Mouse (Mus musculus) hindbrain, embryonic 15.5 days (tissue): ENCODE data around the gene Cgas. TPM values are rescaled to one million over a fixed set of nuclear protein-coding genes. Genes with fewer than 3 reads are reported as not detected.
"Not testable (repeated sequence)": the region's sequence is repeated elsewhere in the genome, so short reads cannot be mapped to it uniquely, and the experiment has no call there.

Experiments
- ATAC-seq: fragments of 200-750 bp; cut with Nextera tagmentation; 2 replicates; pipeline ENCODE4 v1.8.0; 2017; ENCODE audit warnings: low read depth, moderate number of reproducible peaks, moderate TSS enrichment; ENCODE audit not compliant: low FRiP score
- H3K27ac ChIP-seq: fragments of 300-500 bp; sonication (generic); replicated peaks from 2 replicates; pipeline ENCODE4 v1.5.1; 2015; ENCODE audit warnings: mild to moderate bottlenecking, inconsistent platforms
- H3K27me3 ChIP-seq: fragments of 300-500 bp; sonication (generic); 2 replicates; pipeline ENCODE4 v1.6.1; 2015; ENCODE audit warnings: control low read depth, inconsistent platforms
- H3K36me3 ChIP-seq: fragments of 300-500 bp; sonication (generic); 2 replicates; pipeline ENCODE4 v1.6.1; 2015; ENCODE audit warnings: control low read depth, inconsistent platforms
- H3K4me1 ChIP-seq: fragments of 300-500 bp; sonication (generic); replicated peaks from 2 replicates; pipeline ENCODE4 v1.6.1; 2015; ENCODE audit warnings: control low read depth, inconsistent platforms
- H3K4me2 ChIP-seq: fragments of 300-500 bp; sonication (generic); 2 replicates; pipeline ENCODE4 v1.6.1; 2015; ENCODE audit warnings: moderate library complexity, mild to moderate bottlenecking, inconsistent platforms
- H3K4me3 ChIP-seq: fragments of 300-500 bp; sonication (generic); 2 replicates; pipeline ENCODE4 v1.5.1; 2015; ENCODE audit warnings: mild to moderate bottlenecking, inconsistent platforms
- H3K9ac ChIP-seq: fragments of 300-500 bp; sonication (generic); 2 replicates; pipeline ENCODE4 v1.6.1; 2015; ENCODE audit warnings: inconsistent platforms
- H3K9me3 ChIP-seq: fragments of 300-500 bp; sonication (generic); 2 replicates; pipeline ENCODE4 v1.6.1; 2016; ENCODE audit warnings: control low read depth, inconsistent platforms
- WGBS: fragments of 180-500 bp; shearing (Covaris S2); methylation state at CpG from one replicate; pipeline ENCODE4 v1.1.7; 2015; 5-methylcytosine and 5-hydroxymethylcytosine counted together
- polyA plus RNA-seq: library from polyadenylated mRNA; unstranded; fragments of >200 nt; fragmentation: Nextera tagmentation; extraction: Ambion mirVana; gene quantifications from 2 replicates; pipeline ENCODE4 v1.2.1, GENCODE M21; 2015

Gene Cgas
- polyA plus RNA-seq, result 0.58 and 0.80 TPM in 2 replicates

DNA sequence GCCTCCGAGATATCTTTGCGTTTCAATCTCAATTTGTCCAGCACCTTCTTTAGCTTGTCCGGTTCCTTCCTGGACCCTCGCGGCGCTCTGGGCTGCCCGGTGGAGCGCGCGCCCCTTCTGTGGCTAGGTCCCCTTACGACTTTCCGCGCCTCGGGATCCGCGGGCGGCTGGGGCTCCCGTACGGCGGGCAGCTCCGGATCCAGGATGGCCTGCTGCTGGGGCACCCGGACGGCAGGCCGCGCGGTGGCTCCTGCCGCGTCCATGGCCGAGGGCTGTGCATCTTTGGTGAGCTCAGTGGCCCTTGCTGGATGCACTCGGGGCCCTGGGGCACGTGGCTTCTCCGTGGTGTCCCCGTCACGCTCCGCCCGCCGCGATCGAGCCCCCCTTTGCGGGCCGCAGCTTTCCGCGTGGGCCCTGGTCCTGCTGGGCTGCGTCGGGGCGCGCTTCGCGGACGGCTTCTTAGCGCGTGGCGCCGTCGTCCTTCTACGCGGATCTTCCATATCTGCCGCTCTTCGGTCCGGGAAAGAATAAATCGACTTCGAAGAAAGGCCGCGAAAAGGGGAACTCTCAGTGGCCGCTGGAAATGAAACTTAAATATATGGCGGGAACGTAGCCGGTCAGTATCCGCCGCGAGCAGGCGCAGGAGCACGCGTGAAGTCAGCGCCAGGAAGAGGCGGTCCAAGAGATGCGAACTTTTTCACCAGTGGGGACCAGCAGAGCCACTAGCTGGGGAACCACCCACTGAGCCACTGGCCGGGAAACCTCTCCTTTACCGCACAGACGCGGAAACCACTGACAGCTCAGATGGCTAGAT lies at the start of gene Cgas:
Gene Cgas (minus strand): TSS at position 659 of the 814 bp plus-strand sequence.
- Histone ChIP-seq H3K27me3 (peaks cover 72% of the 10 kb centered on the region), H3K4me1 (peaks cover 11% of the 10 kb centered on the region), H3K36me3 (no peaks in the 10 kb centered on the region), H3K9ac (0 out of 2 replicates have a peak within 1 kb of the TSS, but pooled peaks have one; percentile 12), H3K4me3 (peak within 1 kb of the TSS; percentile 43), H3K9me3 (no peaks in the 10 kb centered on the region), H3K27ac (no peak within 1 kb of the TSS), H3K4me2 (peak within 1 kb of the TSS; percentile 70)
- peak; percentile 49; the same call in 1 of the 2 replicates for ATAC-seq
- WGBS, result under 1% methylated on average over 81 of the region's 81 CpGs

DNA sequence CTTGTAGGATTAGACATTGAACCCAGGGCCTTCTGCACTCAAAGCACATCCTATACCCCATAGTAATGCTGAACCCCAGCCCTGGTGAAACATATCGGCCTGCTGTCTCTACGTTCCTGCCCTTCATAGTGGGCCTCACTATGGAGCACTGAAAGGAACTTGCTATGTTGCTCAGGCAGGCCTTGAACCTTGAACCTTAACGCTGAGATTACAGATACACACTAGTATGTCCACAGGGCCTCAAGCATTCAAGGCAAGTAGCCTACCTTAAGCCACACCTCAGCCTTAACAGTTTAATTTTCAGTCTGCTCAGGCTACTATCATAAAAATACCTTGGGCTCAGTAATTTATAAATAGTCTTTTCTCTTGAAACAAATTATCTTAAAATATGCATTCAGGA lies 49.2 kb upstream of the Cgas start:
- 91% methylated on average over 3 of the region's 3 CpGs for WGBS
- H3K27ac ChIP-seq, result no peak overlapping the region
- no peak overlapping the region for H3K4me2 ChIP-seq
- no peak for ATAC-seq
- H3K36me3 ChIP-seq, result no peaks in the 10 kb centered on the region
- no peaks in the 10 kb centered on the region for H3K9me3 ChIP-seq
- no peak overlapping the region for H3K4me3 ChIP-seq
- H3K27me3 ChIP-seq, result no peaks in the 10 kb centered on the region
- H3K4me1 ChIP-seq, result peaks cover 9% of the 10 kb centered on the region
- no peak overlapping the region for H3K9ac ChIP-seq

DNA sequence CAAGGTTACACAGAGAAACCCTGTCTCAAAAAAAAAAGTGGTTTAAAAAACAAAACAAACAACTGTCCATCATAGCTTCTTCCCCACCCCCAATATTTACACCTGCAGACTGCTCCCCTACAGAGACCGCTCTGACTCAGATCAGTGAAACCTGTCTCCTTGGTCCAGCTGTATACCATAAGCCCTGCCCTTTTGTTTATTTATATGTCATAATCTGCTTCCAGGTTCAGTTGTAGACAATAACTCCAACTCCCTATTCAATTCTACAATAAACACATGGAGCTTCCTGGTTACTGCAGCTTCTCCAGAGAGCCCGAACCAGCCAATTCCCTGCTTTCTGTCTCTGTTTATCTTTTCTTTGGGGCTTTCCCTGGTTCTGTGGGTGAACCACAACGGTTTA lies 48.1 kb upstream of the Cgas start:
- Histone ChIP-seq H3K4me3 (no peak overlapping the region), H3K4me1 (peaks cover 9% of the 10 kb centered on the region), H3K27me3 (no peaks in the 10 kb centered on the region), H3K27ac (no peak overlapping the region), H3K9me3 (no peaks in the 10 kb centered on the region), H3K9ac (no peak overlapping the region), H3K36me3 (no peaks in the 10 kb centered on the region), H3K4me2 (no peak overlapping the region)
- no peak for ATAC-seq
- 89% methylated on average over 3 of the region's 3 CpGs for WGBS

DNA sequence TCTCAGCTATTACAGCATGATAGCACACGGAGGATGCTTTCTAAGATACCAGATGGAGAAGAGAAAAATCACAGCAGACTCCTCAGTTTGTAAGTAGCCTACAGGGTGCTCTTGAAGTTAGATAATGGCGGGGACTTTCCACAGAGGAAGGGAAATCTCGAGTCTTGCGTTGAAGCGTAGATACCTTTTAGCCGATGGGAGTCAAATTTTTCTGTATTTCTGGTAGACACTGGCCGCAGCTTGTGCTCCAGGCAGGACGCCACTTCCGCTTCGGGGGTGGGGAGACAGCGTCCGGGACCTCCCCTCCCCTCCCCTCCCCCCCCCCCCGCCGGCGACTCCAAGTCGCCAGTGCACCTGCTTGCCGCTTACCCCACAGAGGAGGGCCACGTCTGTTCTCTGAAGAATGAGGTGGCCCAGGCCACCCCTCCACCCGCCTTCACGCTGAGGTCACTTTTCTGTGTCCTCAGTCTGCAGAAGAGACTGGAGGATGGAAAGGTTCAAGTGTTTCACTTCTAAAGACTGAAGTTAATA lies 45.9 kb upstream of the Cgas start, which contains the start of gene Eef1a1:
Gene Eef1a1 (minus strand): TSS at position 262 of the 531 bp plus-strand sequence.
- Histone ChIP-seq H3K27me3 (no peaks in the 10 kb centered on the region), H3K4me2 (peak within 1 kb of the TSS; percentile 75), H3K36me3 (no peaks in the 10 kb centered on the region), H3K9me3 (no peaks in the 10 kb centered on the region), H3K4me3 (peak within 1 kb of the TSS; percentile 41), H3K9ac (peak within 1 kb of the TSS; percentile 40), H3K27ac (peak within 1 kb of the TSS; percentile 62; the same call in 1 of the 2 replicates), H3K4me1 (peaks cover 9% of the 10 kb centered on the region)
- under 1% methylated on average over 19 of the region's 20 CpGs for WGBS
- ATAC-seq, result peak; percentile 68; the same call in 1 of the 2 replicates

DNA sequence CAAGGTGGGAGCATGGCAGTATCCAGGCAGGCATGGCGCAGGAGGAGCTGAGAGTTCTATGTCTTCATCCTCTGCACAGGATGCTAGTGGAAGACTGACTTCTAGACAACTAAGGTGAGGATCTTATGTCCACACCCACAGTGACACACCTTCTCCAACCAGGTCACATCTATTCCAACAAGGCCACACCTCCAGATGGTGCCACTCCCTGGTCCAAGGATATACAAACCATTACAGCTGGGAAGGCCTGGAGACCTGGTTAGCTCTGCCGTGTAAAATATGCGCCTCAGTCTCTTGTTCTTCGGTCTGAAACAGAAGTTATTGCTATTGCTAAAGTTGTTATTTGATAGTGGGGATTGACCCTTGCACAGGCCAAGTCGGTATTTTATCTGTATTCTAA lies 45.0 kb upstream of the Cgas start:
- not testable (repeated sequence) for H3K4me3 ChIP-seq, H3K4me1 ChIP-seq, H3K9ac ChIP-seq, H3K4me2 ChIP-seq, ATAC-seq, H3K36me3 ChIP-seq, H3K27me3 ChIP-seq, H3K27ac ChIP-seq, H3K9me3 ChIP-seq
- WGBS, result 96% methylated on average over 5 of the region's 5 CpGs

DNA sequence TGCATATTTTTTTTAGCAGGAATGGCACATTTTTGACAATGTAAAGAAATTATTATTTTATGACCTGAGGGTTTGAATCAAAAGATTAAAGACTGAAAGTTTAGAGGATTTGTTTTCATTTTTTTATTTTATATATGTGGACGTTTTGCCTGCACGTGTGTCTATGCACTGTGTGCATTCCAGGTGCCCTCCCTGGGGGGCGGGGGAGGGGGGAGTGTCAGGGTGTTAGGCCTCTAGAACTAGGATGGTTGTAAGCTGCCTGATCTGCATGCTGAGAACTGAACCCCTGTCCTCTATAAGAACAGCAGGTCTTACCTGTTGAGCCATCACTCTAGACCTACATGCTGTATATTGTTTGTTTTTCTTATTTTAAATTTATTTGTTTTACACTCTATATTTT lies 41.6 kb upstream of the Cgas start:
- H3K4me3 ChIP-seq, result no peak overlapping the region
- peaks cover 19% of the 10 kb centered on the region for H3K4me1 ChIP-seq
- 89% methylated on average over 3 of the region's 3 CpGs for WGBS
- no peaks in the 10 kb centered on the region for H3K9me3 ChIP-seq
- H3K36me3 ChIP-seq, result no peaks in the 10 kb centered on the region; the same call in 1 of the 2 replicates
- H3K27ac ChIP-seq, result no peak overlapping the region
- ATAC-seq, result no peak
- no peak overlapping the region for H3K9ac ChIP-seq
- no peaks in the 10 kb centered on the region for H3K27me3 ChIP-seq
- H3K4me2 ChIP-seq, result no peak overlapping the region

- Histone ChIP-seq H3K27me3 (no peaks in the 10 kb centered on the region), H3K9ac (peak overlapping the region; percentile 59), H3K4me2 (peak overlapping the region; percentile 54), H3K9me3 (no peaks in the 10 kb centered on the region), H3K36me3 (peaks cover 18% of the 10 kb centered on the region), H3K4me3 (peak overlapping the region; percentile 88), H3K27ac (peak overlapping the region; percentile 96), H3K4me1 (peaks cover 31% of the 10 kb centered on the region)
- WGBS, result 4% methylated on average over 3 of the region's 3 CpGs
- ATAC-seq, result no peak
Measured at GRCm38 (mm10) chr9:78482386-78482785, 39.3 kb upstream of the Cgas start.

- Histone ChIP-seq H3K9ac (peak overlapping the region; percentile 100), H3K4me2 (peak overlapping the region; percentile 80), H3K27ac (peak overlapping the region; percentile 96), H3K4me3 (peak overlapping the region; percentile 88), H3K4me1 (peaks cover 37% of the 10 kb centered on the region), H3K9me3 (no peaks in the 10 kb centered on the region), H3K27me3 (no peaks in the 10 kb centered on the region), H3K36me3 (peaks cover 25% of the 10 kb centered on the region)
- WGBS, result 2% methylated on average over 76 of the region's 77 CpGs
- peak; percentile 99 for ATAC-seq
Measured at GRCm38 (mm10) chr9:78481423-78482331, 38.6 kb upstream of the Cgas start.

DNA sequence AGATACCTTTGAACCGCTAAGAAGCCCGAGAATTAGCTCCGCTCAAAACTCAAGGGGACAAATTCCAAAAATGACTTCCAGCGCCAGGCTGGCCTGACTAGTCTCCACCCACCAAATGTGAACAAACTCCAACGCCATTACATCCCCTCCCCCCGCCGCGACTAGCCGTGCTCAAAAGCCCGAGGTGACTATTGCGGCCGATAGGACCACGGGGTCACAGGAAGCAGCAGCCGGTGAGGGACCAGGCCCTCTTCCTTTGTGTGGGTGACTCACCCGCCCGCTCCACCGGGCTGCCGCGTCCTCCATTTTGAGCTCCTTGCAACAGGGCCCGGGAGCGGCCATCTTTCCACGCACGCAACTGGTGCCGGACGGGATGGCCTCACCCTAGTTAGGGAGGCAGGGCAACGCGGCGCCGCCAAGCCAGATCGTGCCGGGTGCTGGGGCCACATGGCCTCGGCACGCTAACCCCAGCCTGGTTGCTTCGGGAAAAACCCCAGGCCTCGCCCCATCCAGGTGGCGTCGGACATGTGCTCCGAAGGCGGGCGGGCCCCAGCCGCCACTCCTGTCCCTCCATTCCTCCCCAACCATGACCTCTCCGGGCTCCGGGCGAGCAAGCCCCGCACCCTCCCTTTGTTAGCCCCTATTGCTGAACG lies 37.8 kb upstream of the Cgas start:
- ATAC-seq, result peak; percentile 25
- no peaks in the 10 kb centered on the region for H3K9me3 ChIP-seq
- peak overlapping the region; percentile 88 for H3K4me3 ChIP-seq
- H3K9ac ChIP-seq, result peak overlapping the region; percentile 100
- no peaks in the 10 kb centered on the region for H3K27me3 ChIP-seq
- under 1% methylated on average over 46 of the region's 46 CpGs for WGBS
- peaks cover 39% of the 10 kb centered on the region for H3K4me1 ChIP-seq
- peaks cover 33% of the 10 kb centered on the region for H3K36me3 ChIP-seq
- peak overlapping the region; percentile 80 for H3K4me2 ChIP-seq
- peak overlapping the region; percentile 96 for H3K27ac ChIP-seq

DNA sequence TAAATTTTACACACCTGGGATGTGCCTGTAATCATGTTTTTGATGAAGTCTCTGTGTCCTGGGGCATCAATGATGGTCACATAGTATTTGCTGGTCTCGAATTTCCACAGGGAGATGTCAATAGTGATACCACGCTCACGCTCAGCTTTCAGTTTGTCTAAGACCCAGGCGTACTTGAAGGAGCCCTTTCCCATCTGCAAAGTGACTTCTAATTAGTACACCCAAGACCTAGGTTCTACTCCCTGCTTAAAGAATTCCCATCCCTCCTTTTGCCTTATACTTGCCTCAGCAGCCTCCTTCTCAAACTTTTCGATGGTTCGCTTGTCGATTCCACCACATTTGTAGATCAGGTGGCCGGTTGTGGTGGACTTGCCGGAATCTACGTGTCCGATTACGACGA lies 37.2 kb upstream of the Cgas start:
- Histone ChIP-seq H3K36me3 (peaks cover 34% of the 10 kb centered on the region), H3K4me1 (peaks cover 39% of the 10 kb centered on the region), H3K4me3 (peak overlapping the region; percentile 88), H3K4me2 (peak overlapping the region; percentile 80), H3K9ac (peak overlapping the region; percentile 100), H3K27ac (peak overlapping the region; percentile 96)
- not testable (repeated sequence) for H3K9me3 ChIP-seq, ATAC-seq, H3K27me3 ChIP-seq
- 1% methylated on average over 13 of the region's 13 CpGs for WGBS

- peak overlapping the region; percentile 88 for H3K4me3 ChIP-seq
- peaks cover 34% of the 10 kb centered on the region for H3K36me3 ChIP-seq
- WGBS, result 22% methylated on average over 8 of the region's 8 CpGs
- not testable (repeated sequence) for H3K9me3 ChIP-seq, H3K27ac ChIP-seq, ATAC-seq, H3K27me3 ChIP-seq
- H3K4me1 ChIP-seq, result peaks cover 39% of the 10 kb centered on the region
- peak overlapping the region; percentile 80 for H3K4me2 ChIP-seq
- H3K9ac ChIP-seq, result peak overlapping the region; percentile 25; the same call in 1 of the 2 replicates
Measured at GRCm38 (mm10) chr9:78479308-78479707, 36.3 kb upstream of the Cgas start.
